Mouse (Mus musculus) midbrain, embryonic 12.5 days (tissue): ENCODE data around the gene Mapkap1. TPM values are rescaled to one million over a fixed set of nuclear protein-coding genes. Genes with fewer than 3 reads are reported as not detected.
A peak's percentile ranks its signal among the peaks of the same experiment; 100 is the strongest.

Experiments
- ATAC-seq: fragments of 200-750 bp; cut with Nextera tagmentation; 2 replicates; pipeline ENCODE4 v1.8.0; 2017; ENCODE audit warnings: low read depth, moderate TSS enrichment, moderate library complexity; ENCODE audit not compliant: low FRiP score
- H3K27ac ChIP-seq: fragments of 300-500 bp; sonication (generic); replicated peaks from 2 replicates; pipeline ENCODE4 v1.5.1; 2016; ENCODE audit warnings: mild to moderate bottlenecking
- H3K27me3 ChIP-seq: fragments of 300-500 bp; sonication (generic); 2 replicates; pipeline ENCODE4 v1.6.1; 2016; ENCODE audit warnings: mild to moderate bottlenecking
- H3K36me3 ChIP-seq: fragments of 300-500 bp; sonication (generic); 2 replicates; pipeline ENCODE4 v1.6.1; 2016
- H3K4me1 ChIP-seq: fragments of 300-500 bp; sonication (generic); 2 replicates; pipeline ENCODE4 v1.6.1; 2016
- H3K4me2 ChIP-seq: fragments of 300-500 bp; sonication (generic); replicated peaks from 2 replicates; pipeline ENCODE4 v1.6.1; 2016; ENCODE audit warnings: mild to moderate bottlenecking, moderate library complexity
- H3K4me3 ChIP-seq: fragments of 300-500 bp; sonication (generic); 2 replicates; pipeline ENCODE4 v1.5.1; 2016; ENCODE audit warnings: mild to moderate bottlenecking
- H3K9ac ChIP-seq: fragments of 300-500 bp; sonication (generic); replicated peaks from 2 replicates; pipeline ENCODE4 v1.6.1; 2016; ENCODE audit warnings: mild to moderate bottlenecking, moderate library complexity
- H3K9me3 ChIP-seq: fragments of 300-500 bp; sonication (generic); 2 replicates; pipeline ENCODE4 v1.6.1; 2016; ENCODE audit warnings: mild to moderate bottlenecking
- WGBS: fragments of 180-500 bp; shearing (Covaris S2); methylation state at CpG from one replicate; pipeline ENCODE4 v1.1.7; 2016; 5-methylcytosine and 5-hydroxymethylcytosine counted together
- polyA plus RNA-seq: library from polyadenylated mRNA; unstranded; fragments of >200 nt; fragmentation: Nextera tagmentation; extraction: Ambion mirVana; gene quantifications from 2 replicates; pipeline ENCODE4 v1.2.1, GENCODE M21; 2016

Mapkap1 gene
- polyA plus RNA-seq, 1 experiment from 2014 or later = 112 TPM

DNA sequence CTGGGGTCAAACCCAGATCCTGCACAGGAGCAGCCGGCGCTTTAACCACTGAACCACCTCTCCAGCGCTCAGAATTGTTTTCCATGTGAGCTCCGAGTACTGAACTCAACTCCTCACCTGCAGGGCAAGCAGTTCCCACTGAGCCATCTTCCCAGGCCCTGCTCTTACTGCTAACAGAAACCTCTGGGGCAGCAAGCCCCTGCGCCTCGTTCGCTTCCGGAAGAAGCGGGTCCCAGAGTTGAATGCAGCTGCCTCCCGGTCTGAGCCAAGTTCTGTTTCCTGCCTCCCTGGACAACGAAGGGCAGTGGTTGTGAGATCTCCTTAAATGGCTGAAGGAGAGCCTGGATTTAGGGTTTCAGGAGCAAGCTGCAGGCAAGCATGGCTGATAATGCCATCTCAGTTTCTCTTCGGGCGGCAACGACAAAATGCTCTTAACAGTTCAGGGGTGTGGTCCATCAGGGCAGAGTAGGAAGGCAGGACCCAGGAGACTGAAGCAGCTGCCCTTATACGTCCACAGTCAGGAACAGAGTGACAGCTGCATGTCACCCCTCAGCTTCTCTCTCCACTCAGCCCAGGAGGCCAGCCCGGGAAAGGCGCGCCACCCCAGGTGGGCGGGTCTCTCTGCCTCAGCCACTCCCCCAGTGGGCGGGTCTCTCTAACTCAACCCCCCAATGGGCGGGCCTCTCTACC, 239.4 kb downstream of the Mapkap1 start:
- 16% methylated on average over 19 of the region's 21 CpGs for WGBS
- H3K4me3 ChIP-seq = peak overlapping the region; percentile 29
- H3K36me3 ChIP-seq = no peaks in the 10 kb centered on the region
- H3K9ac ChIP-seq = no peak overlapping the region
- H3K27me3 ChIP-seq = peaks cover 29% of the 10 kb centered on the region
- H3K27ac ChIP-seq = no peak overlapping the region
- H3K9me3 ChIP-seq = no peaks in the 10 kb centered on the region
- H3K4me1 ChIP-seq = peaks cover 9% of the 10 kb centered on the region
- ATAC-seq = peak; percentile 79
- peak overlapping the region; percentile 55 for H3K4me2 ChIP-seq

DNA sequence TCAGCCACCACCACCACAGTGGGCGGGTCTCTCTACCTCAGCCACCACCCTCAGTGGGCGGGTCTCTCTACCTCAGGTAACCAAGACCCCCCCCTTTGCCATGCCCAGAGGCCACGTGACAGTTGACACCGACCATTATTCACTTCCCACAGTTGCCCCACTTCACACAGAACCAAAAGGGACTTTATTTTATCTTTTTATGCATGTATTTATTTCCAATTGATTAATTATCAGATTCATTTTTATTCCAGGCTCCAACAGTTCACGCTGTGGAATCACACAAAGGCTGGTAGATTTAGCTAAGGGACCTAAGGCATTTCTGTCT, 239.9 kb downstream of the Mapkap1 start:
- H3K4me1 ChIP-seq = peaks cover 9% of the 10 kb centered on the region
- no peaks in the 10 kb centered on the region for H3K9me3 ChIP-seq
- H3K27ac ChIP-seq = no peak overlapping the region
- no peaks in the 10 kb centered on the region for H3K36me3 ChIP-seq
- WGBS = 11% methylated on average over 5 of the region's 5 CpGs
- H3K27me3 ChIP-seq = peaks cover 26% of the 10 kb centered on the region
- no peak for ATAC-seq
- H3K4me2 ChIP-seq = peak overlapping the region; percentile 55
- H3K9ac ChIP-seq = no peak overlapping the region
- H3K4me3 ChIP-seq = peak overlapping the region; percentile 29

DNA sequence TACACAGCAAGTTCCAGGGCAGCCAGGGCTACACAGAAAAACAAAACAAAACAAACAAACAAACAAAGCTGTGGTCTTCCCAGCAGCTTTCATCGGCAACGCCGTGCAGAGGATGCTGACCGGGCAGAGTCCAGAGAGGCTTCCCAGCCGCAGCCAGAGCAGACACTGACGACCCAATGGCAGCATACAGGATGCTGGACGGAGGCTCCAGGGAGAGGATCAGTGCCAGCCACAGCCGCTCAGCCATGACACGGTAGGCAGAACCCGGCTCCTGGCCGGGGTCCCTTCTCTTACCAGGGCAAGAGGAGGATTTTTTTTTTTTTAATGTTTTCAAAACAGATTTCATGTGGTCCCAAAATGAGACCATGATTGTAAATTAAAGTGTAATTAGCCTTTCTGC, 240.8 kb downstream of the Mapkap1 start:
- H3K4me3 ChIP-seq = no peak overlapping the region
- no peak overlapping the region for H3K9ac ChIP-seq
- no peak overlapping the region for H3K27ac ChIP-seq
- no peak for ATAC-seq
- peaks cover 20% of the 10 kb centered on the region for H3K27me3 ChIP-seq
- WGBS = 67% methylated on average over 11 of the region's 11 CpGs
- H3K4me2 ChIP-seq = no peak overlapping the region
- no peaks in the 10 kb centered on the region for H3K9me3 ChIP-seq
- H3K36me3 ChIP-seq = no peaks in the 10 kb centered on the region
- H3K4me1 ChIP-seq = peaks cover 9% of the 10 kb centered on the region

DNA sequence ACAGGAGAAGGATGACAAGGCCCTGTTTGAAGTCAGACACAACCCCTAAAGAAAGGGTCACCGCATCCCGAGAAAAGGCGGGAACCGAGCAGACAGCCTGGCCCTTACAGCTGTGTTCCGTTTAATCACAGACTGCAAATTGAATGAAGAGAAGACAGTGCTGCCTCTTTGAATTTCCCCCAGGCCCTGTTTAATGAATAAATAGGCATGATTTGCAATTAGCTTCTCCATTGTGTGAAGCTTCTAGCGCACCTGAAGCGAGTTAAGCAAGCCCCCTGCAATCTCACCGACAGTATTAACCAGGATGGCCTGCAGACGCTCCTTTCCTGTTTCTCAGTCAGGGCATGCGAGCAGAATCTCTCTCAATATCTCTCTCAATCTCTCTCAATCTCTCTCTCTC, 261.2 kb downstream of the Mapkap1 start:
- 25% methylated on average over 10 of the region's 10 CpGs for WGBS
- ATAC-seq = no peak
- no peaks in the 10 kb centered on the region for H3K9me3 ChIP-seq
- H3K4me1 ChIP-seq = peaks cover 25% of the 10 kb centered on the region; the same call in 1 of the 2 replicates
- no peak overlapping the region for H3K4me2 ChIP-seq
- H3K4me3 ChIP-seq = no peak overlapping the region
- H3K36me3 ChIP-seq = no peaks in the 10 kb centered on the region
- H3K27ac ChIP-seq = no peak overlapping the region
- no peak overlapping the region for H3K9ac ChIP-seq
- H3K27me3 ChIP-seq = peaks cover 13% of the 10 kb centered on the region

DNA sequence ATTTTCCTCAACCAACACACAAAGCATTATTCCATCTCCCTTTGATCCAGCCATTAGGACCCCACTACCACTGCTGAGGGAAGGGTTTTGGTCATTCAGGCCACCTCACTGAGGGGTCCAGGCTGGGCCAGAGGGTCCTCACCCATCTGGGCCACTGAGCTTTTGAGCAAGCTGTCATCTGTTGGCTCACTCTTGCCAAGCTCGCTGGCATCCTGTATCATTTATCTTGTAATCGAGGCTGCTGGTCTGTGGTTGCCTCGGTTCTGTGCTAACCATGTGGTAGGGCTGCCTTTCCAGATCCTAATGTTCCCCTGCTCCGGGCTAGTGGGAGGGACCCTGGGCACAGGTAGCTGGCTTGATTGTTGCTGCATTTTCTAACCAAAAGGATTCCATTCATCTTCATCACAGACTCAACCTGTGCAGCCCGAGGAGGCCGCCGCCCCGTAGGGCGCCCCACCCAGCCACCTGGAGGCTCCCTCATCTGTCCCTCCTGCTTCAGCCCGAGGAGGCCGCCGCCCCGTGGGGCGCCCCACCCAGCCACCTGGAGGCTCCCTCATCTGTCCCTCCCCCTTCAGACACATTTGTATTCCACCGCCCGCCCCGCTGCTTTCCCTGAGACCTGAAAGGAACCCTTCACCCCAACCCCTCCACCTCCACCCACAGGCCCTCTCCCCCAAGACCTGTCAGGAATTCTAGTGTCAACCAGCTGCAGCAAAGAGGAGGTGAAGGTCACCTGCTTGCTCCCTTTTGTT, 262.0 kb downstream of the Mapkap1 start:
- H3K27ac ChIP-seq = no peak overlapping the region

DNA sequence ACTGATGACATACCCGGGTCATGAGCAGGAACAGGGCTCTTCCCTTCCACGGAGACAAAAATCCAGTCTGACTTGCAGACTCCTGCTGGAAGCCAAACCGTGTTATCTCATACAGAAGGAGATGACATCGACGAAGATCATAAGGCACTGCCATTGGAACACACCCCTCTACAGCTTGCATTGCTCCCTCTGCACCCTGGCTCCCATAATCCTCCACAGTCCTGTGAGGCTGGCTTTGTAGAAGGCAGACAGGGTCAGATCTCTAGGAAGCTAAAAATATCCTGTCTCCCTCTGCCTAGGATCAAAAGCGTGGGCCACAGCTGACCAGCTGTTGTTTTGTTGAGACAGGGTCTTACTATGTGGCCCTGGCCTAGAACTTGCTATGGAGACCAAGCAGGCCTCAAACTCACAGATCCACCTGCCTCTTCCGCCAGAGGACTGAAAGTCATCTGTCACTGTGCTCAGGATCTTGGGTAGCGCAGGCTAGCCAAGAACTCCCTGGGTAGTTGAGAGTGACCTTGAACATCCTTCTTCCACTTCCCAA, 262.7 kb downstream of the Mapkap1 start:
- WGBS = 64% methylated on average over 8 of the region's 8 CpGs
- Histone ChIP-seq H3K9ac (no peak overlapping the region), H3K9me3 (no peaks in the 10 kb centered on the region), H3K27ac (no peak overlapping the region), H3K4me1 (peaks cover 25% of the 10 kb centered on the region; the same call in 1 of the 2 replicates), H3K4me2 (no peak overlapping the region), H3K4me3 (no peak overlapping the region), H3K36me3 (peaks cover 6% of the 10 kb centered on the region; the same call in 1 of the 2 replicates), H3K27me3 (peaks cover 13% of the 10 kb centered on the region)
- no peak for ATAC-seq

More for the DNA sequence above, 262.0 kb downstream of the Mapkap1 start:
- Histone ChIP-seq H3K4me1 (peaks cover 25% of the 10 kb centered on the region; the same call in 1 of the 2 replicates), H3K4me2 (no peak overlapping the region), H3K36me3 (no peaks in the 10 kb centered on the region), H3K9ac (no peak overlapping the region), H3K4me3 (no peak overlapping the region), H3K9me3 (no peaks in the 10 kb centered on the region), H3K27me3 (peaks cover 13% of the 10 kb centered on the region)
- 41% methylated on average over 17 of the region's 17 CpGs for WGBS
- ATAC-seq = no peak

DNA sequence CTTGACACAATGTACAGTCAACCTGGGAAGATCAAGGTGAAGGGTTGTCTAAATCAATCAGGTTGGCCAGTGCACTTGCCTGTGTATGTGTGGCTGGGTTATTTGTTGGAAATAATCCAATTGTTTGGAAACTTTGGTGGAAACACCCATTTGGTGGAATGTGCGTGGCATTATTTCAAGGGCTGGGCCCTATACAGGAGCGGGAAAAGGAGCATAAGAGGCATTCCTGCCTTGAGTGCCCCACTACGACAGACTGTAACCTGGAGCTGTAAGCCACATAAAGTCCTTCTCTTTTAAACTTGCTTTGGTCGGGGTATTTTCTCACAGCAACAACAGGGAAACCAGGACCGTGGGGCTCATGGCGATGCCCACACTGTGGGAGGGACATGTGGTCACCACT, 263.9 kb downstream of the Mapkap1 start:
- WGBS = 86% methylated on average over 6 of the region's 6 CpGs
- ATAC-seq = no peak
- no peak overlapping the region for H3K27ac ChIP-seq
- H3K27me3 ChIP-seq = peaks cover 13% of the 10 kb centered on the region
- H3K36me3 ChIP-seq = peaks cover 15% of the 10 kb centered on the region
- no peak overlapping the region for H3K9ac ChIP-seq
- no peak overlapping the region for H3K4me2 ChIP-seq
- peaks cover 25% of the 10 kb centered on the region; the same call in 1 of the 2 replicates for H3K4me1 ChIP-seq
- no peaks in the 10 kb centered on the region for H3K9me3 ChIP-seq
- H3K4me3 ChIP-seq = no peak overlapping the region

DNA sequence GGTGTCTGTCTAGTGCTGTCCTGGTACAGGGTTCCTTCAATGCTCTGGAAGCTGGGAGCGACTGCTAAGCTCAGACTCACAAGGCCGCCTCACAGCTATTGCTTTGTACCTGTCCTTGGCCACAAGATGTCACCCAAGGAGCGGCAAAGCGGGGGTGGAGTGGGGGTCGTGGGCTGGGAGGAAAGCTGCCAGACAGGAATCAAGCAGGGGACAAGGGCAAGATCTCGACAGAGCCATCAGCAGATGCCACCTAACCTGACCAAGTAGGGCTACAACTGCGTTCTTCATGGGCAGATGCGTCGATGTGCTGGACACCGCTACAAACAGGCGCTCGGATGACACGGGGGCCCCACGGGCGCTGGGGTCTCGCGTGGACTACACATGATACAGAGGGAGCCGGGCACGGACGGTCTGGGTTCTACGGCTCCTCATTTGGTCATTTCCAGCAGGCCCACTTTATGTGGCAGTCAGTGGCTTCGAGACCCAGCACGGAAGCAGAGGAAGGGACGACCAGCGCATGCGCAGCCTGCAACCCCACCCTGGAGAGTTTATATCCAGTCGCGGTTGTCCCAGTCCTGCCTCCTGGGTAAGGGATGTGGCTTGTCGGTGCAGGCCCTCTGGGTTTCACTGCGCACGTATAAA, 264.9 kb downstream of the Mapkap1 start:
- peak overlapping the region; percentile 75 for H3K4me2 ChIP-seq
- peak; percentile 70 for ATAC-seq
- H3K9me3 ChIP-seq = no peaks in the 10 kb centered on the region
- peaks cover 25% of the 10 kb centered on the region for H3K36me3 ChIP-seq
- H3K4me3 ChIP-seq = peak overlapping the region; percentile 45
- H3K27me3 ChIP-seq = peaks cover 13% of the 10 kb centered on the region
- peaks cover 25% of the 10 kb centered on the region; the same call in 1 of the 2 replicates for H3K4me1 ChIP-seq
- 37% methylated on average over 31 of the region's 31 CpGs for WGBS
- peak overlapping the region; percentile 60 for H3K9ac ChIP-seq
- H3K27ac ChIP-seq = peak overlapping the region; percentile 63; the same call in 1 of the 2 replicates

DNA sequence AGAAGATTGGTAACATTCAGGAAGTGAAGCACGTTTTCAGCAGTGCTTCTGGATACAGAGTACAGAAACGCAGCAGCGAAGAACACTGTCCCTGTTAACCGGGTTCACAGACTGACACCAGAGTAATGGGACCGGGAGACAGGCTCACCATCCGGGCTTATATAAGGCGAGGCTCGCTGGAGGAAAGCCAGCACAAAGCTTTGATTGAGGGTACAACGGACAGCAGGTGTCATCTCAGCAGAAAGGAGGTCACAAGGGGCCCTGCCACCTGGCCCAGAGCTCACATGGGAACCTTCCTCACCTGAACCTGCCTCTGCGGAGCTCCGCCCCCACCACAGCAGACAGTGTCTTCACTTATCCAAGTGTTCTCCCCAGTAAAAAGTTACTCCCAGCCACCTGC, 267.3 kb downstream of the Mapkap1 start:
- peaks cover 49% of the 10 kb centered on the region for H3K36me3 ChIP-seq
- 94% methylated on average over 11 of the region's 11 CpGs for WGBS
- no peak for ATAC-seq
- H3K9me3 ChIP-seq = no peaks in the 10 kb centered on the region
- peaks cover 3% of the 10 kb centered on the region; the same call in 1 of the 2 replicates for H3K27me3 ChIP-seq
- H3K4me1 ChIP-seq = peaks cover 10% of the 10 kb centered on the region; the same call in 1 of the 2 replicates
- no peak overlapping the region for H3K4me2 ChIP-seq
- no peak overlapping the region for H3K9ac ChIP-seq
- no peak overlapping the region for H3K4me3 ChIP-seq
- no peak overlapping the region for H3K27ac ChIP-seq

Other genes starting within 250 kb of the Mapkap1 start
- 76.6 and 79.3 TPM in 2 replicates for gene Pbx3, start 33.6 kb upstream of the Mapkap1 start, polyA plus RNA-seq